ENCODE assay signal across 25 mouse cellular contexts in genomic region chr8:109815268-109815667, GRCm38 (mm10).
"Had no signal": no experiment of that assay in that cellular context is flagged by ENCODE, and none has a peak within 500 bp of the region (broad histone marks: within the 10 kb centered on the region; RNA-seq: fewer than 3 reads in every experiment).

No protein-coding gene starts in this region.

- H3K27ac ChIP-seq: heart, adult 2 months; heart, embryonic 13.5 days; heart, embryonic 15.5 days; hindbrain, embryonic 13.5 days; hindbrain, embryonic 15.5 days; hindbrain, postnatal 0 days; kidney, embryonic 15.5 days; kidney, postnatal 0 days; limb, embryonic 13.5 days had no signal

- H3K9ac ChIP-seq: forebrain, postnatal 0 days; heart, embryonic 13.5 days; heart, embryonic 15.5 days; hindbrain, embryonic 13.5 days; hindbrain, embryonic 15.5 days; kidney, embryonic 15.5 days; limb, embryonic 13.5 days had no signal

- H3K36me3 ChIP-seq: heart, embryonic 15.5 days; hindbrain, embryonic 13.5 days; hindbrain, embryonic 15.5 days had no signal

- H3K27me3 ChIP-seq: heart, embryonic 13.5 days; heart, embryonic 15.5 days; hindbrain, embryonic 13.5 days; hindbrain, embryonic 15.5 days; kidney, embryonic 15.5 days; limb, embryonic 13.5 days had no signal

- DNase-seq: forebrain, postnatal 0 days; gastrocnemius, postnatal 14 days; gastrocnemius, postnatal 36 days; heart, adult 11 months; heart, adult 2 months; heart, postnatal 14 days; heart, postnatal 36 days; kidney, adult 11 months; kidney, adult 2 months; kidney, adult 9 months; kidney, postnatal 14 days; kidney, postnatal 36 days; layer of hippocampus, adult 9-11 months; layer of hippocampus, postnatal 36 days; left cerebral cortex, postnatal 4 days had no signal

- H3K9me3 ChIP-seq: heart, embryonic 13.5 days; heart, embryonic 15.5 days; hindbrain, embryonic 13.5 days; hindbrain, embryonic 15.5 days; kidney, embryonic 15.5 days; limb, embryonic 13.5 days had no signal

- H3K4me3 ChIP-seq: heart, adult 2 months; heart, embryonic 13.5 days; heart, embryonic 15.5 days; hindbrain, embryonic 13.5 days; hindbrain, embryonic 15.5 days; kidney, embryonic 15.5 days; limb, embryonic 13.5 days had no signal

- ATAC-seq: forebrain, postnatal 0 days; hindbrain, postnatal 0 days; intestine, embryonic 16.5 days had no signal

- H3K4me2 ChIP-seq: heart, embryonic 11.5 days; heart, embryonic 13.5 days; heart, embryonic 15.5 days; hindbrain, embryonic 13.5 days; hindbrain, embryonic 15.5 days; kidney, embryonic 15.5 days; limb, embryonic 13.5 days had no signal
